Mouse (Mus musculus): ENCODE results near the gene Fam162b.

Gene Fam162b

DNA sequence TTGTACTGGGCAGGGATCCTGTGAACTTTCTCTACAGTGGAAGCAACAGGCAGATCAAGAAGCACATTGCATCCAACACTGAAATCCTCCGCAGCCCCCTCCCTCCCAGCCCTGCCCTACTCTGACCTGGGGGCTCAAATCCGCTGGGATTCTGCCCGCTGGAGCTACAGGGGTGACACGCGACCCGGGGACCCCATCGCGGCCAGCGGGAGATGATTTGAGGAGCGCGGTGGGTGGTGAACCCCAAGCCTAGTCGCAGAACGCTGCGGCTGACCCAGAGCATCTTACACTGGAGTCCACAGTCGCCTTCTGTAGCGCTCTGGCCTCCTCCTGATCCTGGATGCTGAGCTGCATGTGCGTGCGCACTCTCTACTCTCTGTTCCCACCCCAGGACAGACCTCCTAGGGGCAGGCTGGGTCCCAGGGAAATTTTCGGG is at the start of gene Fam162b:
Gene Fam162b, minus strand, starts transcription at position 379 of the 436 bp plus-strand sequence.
- no peak for DNase-seq

DNA sequence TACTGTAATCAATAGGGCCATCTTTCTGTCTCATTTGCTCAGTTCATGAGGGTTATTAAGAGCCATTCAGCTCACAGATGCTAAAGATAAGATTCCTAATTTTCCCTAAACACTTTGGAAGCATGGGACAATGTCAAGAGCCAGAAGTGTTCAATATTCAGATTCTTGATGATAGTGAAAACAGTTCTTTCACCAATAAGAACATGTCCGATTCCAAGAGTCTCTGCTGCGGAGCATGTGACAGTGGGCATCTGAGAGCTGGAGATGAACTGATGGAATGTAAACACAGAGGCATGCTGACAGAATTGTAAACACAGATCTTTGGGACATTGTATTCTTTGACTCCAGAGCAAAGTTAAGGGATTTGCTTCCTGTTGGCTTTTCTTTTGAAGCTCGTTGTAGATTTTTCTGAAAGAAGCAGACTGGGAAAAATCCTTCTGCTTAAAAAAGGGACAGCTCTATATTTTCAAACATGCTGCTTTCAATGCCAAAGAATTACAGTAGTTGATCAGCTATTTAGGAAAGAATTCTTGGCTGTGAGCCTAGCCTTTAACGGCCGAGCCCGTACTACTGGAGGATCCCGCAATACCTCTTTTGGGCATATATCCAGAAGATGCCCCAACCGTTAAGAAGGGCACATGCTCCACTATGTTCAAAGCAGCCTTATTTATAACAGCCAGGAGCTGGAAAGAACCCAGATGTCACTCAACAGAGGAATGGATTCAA is 41.3 kb upstream of the Fam162b start, which contains the start of gene Gprc6a:
Gene Gprc6a, minus strand, starts transcription at position 51 of the 726 bp plus-strand sequence.
- peak; percentile 17 for DNase-seq

DNA sequence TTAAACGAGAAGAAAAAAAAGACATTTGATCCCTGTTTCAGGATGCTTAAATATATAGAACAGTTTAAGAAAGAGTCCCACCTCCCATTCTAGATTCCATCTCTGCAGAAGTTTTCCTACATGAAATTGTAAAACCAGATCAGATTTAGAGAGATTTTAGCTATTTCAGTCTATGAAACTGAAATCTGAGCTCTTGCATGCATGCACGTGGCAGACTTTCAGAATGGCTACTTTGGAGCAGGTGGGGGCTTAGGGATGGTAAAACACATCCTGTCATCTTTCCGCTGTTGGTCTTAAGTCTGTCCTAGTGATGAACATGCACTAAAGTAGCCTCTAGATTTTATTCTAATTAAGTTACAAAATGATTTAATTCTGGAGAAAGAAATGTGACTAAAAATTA is 30.9 kb upstream of the Fam162b start:
- DNase-seq = no peak

DNA sequence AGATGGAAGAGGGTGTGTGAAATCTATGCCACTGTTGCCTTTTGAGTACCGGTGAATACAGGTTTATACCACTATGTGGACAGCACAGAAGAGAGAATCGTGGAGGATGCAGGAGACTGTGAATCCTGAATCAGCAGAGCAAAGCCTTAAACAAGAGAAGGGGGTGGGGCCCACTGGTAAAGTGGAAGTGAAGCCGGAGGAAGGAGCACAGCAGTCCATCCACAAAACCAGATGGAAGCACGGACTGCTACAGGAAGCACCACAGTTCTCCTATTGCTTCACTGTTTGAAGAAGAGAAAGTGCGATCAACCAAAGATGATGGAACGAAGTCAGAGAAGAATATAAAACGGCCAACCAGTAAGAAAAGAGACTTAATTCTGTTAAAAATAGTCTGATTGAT is 29.8 kb upstream of the Fam162b start:
- DNase-seq = peak; percentile 78

DNA sequence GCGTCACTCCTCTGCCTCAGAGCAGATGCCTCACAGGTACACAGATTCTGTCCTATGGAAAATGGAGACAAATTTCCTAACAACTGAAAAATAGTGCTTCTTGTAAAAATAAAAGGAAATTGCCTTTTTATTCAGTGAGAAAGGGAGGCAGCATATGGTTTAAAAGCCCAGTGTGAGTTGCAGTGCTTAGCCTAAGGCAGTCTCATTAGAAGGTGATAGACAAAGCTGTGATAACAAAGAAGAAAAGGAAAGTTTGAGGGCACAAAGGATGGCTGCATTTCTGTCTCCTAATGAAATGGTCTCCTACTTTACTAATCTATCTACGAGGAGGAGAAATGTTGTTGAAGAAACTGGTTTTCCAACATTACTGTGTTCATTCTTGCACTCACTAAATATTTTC is 28.2 kb upstream of the Fam162b start:
- no peak for DNase-seq

DNA sequence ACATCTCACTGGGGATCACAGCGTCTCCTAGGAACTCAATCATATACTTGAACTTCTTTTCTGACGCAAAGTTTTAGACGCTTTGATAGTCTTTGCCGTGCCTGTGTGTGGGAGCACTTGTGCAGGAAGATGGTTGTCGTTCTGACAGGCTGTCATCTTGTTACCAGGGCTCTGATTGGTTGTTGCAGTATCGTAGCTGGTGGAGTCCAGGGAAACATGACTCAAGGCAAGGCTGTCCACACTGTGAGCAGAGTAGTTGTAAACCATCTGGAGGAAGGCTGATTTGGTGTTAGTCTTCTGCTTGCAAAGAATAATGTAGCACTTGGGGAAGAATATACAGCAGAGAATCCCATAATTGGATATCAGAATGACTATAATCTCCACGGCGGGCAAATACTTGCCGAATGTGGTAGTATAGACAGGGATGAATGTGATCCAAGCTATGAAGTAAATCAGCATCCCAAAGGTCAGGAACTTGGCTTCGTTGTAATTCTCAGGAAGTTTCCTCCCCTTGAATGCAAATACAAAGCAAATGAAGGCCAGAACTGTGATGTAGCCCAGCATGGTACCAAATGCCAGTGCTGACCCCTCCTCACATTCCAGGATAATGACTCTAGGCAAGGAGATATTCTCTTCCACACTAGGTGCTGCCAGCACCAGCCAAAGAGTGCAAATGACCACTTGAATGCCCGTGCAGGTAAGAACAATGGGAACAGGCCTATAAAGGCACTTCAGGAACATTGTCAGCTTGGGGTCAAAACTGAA is 24.7 kb upstream of the Fam162b start:
- peak; percentile 62 for DNase-seq

DNA sequence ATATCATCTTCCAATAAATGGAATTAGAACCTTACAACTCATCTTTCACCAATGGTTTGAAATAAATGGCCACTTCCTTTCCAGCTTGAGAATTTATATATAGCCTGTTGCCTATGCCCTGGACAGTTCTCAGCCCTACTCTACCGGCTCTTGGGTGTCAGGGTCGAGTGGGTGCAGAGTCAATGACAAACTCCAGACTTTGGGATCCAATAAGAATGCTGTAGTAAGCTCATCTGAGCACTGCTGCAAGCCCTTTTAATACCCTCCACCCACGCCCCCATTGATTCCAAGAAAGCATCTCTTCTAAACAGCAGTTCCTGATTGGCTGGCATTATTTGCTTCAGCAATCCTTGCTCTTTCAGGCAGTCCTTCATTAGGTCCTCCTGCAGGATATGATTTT is 23.1 kb upstream of the Fam162b start:
- DNase-seq = peak; percentile 68

DNA sequence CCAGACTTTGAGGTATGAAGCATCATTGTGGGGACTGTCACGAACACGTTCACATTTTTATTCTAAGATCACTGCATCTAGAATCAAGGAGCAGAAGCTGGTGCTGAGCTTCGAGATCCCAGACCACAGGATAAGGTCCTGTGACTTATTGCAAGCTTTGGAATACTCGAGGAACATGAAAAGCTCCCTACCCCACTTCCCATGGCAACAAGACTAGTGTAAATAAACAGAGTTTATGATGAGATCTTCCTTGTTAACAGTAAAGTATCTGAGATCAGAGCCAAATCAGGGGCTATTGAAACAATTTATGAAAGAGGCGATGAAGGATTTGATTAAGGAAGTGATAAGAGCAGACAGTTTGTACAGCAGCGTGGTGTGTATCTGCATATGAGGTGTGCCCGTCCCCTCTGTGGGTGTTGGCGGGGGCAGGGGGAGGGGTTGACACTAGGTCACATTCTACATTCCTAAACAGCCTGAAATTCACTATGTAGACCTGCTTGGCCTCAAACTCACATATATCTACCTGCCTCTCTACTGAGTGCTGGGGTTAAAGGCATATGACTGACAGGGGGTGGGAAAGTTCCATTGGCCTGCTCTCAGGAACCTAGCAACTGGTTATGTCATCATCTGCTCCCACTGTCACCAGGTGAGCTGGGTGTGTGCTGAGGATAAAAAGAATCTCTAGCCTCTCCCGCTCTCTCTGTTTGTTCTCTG is 21.8 kb upstream of the Fam162b start:
- peak; percentile 55 for DNase-seq

DNA sequence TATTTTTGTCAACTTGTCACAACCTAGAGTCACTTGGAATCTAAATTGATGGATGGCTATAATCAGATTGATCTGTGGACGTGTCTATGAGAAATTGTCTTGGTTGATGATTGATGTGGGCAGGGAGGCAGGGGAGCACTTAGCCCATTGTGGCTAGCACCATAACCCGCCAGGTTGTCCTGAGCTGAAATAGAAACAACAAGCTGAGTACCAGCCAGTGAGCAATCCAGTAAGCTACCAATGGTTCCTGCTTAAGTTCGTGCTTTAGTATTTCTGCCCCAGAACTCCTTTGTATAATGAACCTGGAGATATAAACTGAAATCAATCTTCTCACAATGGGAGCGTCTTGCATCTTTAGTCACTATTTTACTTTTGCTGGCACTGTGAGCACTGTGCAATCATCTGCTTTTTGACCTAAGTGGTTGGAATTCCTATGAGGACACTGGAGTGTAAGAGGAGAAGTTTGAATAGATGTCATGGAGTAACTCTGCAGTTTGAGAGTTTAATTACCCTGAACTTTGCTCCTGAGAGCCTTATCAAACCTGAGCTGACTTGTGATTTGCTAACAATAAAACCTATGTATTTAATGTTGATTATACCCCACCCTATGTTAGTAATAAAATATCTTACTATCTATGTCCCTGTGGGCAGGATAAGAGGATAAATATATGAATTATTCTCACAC is 19.6 kb upstream of the Fam162b start:
- peak; percentile 59 for DNase-seq

DNA sequence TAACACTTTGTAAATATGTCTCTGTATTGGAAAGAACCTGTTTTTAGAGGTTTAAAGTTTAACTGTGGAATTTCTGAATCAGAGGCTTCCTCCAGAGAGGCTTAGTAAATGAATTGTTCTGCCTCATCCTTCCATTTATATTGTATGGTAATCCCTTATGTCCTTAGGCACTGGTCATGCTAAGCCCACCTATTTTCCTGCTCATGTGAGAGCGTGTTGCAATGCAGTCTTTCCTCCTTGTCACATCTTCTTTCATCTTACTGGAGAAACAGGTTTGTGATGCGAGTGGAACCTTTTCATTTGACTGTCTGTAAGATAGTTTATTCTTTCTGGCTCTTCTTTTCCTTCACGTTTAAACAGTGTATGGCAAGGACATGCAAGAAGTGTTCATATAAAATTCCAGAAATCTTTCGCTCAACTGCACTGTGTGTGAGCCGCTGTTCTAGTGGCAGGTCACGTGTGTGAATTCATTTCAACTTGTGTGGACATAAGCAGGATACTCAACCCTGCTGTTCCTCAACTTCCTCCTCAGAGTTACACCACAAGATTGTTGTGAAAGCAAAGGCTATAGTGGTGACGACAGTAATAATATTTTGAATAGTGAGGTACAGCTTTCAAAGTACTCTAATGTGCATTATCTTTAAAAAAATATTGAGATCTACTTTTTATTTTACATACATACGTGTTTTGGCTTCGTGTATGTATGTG is 6.8 kb upstream of the Fam162b start:
- no peak for DNase-seq

DNA sequence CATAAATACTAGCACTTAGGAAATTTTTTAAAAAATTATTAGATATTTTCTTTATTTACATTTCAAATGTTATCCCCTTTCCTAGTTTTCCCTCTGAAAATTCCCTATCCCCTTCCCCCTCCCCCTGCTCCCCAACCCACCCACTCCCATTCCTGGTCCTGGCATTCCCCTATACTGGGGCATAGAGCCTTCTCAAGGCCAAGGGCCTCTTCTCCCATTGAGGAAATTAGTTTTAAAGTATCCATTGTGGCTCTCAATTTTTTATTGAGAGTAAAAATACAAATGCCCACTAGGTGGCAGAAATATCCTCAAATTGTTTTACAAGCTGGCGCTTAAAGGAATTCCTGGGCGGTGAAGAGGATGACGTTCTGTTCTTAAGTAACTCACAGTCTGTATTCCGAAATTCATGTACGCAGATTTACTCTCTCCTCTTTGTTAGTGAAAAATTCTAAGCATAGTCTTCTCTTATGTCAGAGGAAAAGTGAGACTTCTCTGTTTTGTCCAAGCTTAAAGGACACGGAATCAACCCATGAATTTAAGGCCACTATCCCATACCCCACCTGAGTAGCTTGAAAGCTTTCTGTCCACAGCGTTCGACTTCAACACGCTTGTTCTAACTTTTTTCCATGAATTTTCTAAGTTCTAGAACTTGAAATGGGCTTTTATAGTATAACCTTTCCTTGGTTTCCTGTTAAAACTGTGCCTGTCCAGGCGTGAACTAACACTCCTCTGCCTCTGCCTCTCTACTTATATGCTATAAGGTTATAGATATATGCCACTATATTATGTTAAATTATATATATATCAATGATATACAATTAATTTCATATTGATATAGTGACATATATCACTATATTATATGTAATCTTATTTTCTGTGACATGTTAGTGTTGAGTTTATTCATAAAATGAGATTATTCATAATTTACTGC is 4.9 kb upstream of the Fam162b start:
- DNase-seq = no peak

DNA sequence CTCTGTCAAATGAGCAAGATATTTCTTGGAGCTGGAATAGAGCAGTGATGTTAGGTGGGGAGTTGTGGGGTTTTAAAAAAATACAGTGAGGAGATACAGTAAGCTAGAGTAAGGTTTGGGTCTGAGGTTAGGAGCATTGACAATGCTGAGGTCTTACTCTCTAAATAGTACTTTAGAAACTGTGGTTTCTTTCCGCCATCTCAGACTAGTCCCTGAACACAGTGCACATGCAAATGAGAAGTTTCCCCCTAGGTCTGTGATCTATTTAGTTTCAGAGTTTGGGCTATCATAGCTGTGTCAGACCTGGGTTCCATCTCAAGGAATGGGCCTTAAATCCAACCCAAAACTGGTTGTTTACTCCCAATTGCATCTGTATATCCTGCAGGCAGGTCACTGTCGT is 1.3 kb upstream of the Fam162b start:
- no peak for DNase-seq

DNA sequence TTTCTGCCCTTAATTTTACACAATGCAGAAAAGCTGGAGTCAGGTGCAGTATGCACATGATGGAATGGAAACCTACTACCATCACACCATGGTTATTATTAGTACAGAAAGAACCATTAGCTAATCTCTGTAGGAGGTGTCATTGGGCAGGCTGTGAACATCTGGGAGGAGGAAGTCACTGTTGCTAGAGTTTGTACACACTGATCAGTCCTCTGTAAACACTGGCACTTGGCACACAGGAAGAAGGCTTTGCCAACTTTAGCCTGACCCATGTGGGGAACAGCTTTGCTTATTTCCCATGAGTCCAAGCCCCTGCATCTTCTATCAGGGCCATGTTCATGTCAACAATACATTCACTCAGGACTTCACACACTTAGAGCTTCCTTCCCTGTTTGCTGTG is 5.4 kb downstream of the Fam162b start:
- no peak for DNase-seq

DNA sequence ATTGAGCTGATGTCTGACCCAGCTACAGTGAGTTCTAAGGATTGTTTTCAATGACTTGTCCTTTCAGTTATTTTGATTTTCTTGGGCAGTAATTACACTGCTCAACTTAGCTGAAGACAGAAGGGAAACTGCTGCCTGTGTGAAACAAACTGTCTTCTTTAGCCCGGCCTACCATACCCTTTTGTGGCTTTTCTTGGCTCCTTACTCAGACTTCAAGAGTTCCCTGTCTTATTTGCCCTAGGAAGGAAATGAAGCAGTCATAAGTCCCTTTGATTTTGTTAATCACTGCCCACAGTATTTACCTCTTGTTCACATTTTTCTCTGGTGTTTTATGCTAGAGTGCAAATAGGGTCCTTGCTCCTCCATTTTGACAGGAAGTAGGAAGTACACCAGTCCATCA is 5.9 kb downstream of the Fam162b start:
- DNase-seq = no peak

DNA sequence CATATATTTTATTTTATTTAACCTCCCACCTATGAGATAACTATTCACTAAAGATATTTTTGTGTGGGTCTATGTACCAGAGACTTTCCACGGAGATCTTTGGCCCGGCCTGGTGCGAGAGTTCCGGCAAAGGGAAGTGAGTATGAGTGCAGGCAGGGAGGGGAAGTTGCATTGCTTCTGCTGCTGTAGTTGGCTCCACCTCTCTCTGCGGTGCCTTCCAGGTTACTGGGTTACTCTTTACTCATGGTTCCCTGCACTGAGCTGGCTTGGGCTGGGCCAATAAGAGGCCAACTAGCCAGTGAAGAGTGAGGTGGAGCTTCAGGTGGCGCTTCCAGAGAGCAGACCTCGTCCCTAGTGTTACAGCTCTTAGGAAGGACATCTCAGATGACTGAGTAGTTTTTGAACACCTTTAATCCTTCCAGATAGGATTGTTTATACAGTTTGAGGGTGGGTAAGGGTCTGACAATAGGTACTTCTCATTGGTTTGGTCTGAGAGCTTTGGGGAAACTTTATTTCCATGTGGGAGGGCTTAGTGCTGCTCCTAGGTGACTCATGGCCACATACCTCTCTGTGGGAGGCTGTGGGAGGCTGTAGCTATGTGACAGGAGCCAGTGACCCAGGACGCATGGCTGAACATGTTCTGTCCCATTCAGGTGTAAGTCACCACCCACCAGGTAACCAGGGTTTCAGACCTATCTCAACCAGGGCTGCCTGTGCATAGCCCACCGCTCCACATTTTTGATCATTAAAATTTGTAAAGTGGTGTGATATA is 18.9 kb downstream of the Fam162b start:
- no peak for DNase-seq

DNA sequence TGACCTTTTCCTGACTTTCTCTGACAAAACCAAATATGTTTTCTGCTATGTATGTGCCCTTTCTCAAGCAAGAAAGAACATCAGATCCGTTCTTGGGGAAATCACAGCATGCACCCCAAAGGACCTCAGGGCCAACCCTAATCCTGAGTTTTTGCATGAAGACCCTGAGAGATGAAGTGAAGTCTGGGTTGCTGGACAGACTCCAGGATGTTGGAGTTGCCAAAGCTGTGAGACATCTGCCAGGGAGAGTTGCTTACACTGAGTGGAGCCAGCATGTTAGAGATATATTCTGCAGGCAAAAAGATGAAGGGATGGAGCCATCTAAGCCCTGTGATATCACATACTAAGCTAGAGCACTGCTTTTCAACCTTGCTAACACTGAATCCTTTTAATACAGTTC is 34.3 kb downstream of the Fam162b start:
- no peak for DNase-seq

DNA sequence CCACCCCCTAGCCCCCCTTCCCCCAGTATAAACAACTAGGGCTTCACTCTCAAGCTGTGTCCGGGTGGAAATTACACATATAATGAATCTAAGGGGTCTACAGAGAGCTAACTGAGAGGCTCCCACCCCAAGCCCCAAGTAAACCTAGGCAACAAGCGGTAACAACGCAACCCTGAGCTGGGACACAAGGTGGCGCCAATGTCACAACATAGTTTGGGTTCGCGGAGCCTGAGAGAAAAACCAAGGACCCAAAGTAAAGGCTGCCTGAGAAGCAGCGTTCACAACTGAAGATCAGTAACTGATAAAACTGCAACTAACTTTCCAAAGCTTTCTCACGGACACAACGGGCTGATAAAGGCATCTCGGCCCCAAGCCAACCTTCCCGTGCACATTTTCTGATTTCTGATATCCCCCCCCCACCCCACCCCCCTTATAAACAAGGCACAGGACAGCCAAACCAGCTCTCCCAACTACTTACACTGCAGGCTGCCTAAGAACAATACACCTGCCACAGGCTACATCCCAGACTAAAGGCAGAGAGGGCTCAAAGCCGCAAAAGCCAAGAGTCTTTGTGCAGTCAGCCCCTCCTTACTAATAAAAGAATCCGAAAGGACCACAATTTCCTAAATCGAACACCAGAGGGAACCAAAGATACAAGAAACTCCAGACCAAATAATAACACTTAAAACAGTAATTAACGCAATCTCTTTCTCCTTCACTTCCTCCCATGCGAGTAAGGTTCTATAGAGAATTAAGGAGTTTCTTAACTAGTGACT is 36.8 kb downstream of the Fam162b start:
- peak; percentile 88 for DNase-seq

Data from heart, adult 11 months (tissue).